Mouse (Mus musculus): Measurements from ENCODE around the gene Prpf8.

- TF ChIP-seq EP300 (IDR thresholded peaks at IDR 0.05; ENCODE audit: insufficient read depth, low read depth, low read length) = no peak
- TF ChIP-seq POLR2A (IDR thresholded peaks at IDR 0.05; ENCODE audit: insufficient read depth, low read depth, low read length) = no peak
Observed at GRCm38 (mm10) chr11:75452812-75453557, 33.6 kb upstream of the Prpf8 start.
